Mouse (Mus musculus): ENCODE measurements around the gene Ate1. TPM values are rescaled to one million over a fixed set of nuclear protein-coding genes. Genes with fewer than 3 reads are reported as not detected.
"Not testable (repeated sequence)": the region's sequence is repeated elsewhere in the genome, so short reads cannot be mapped to it uniquely, and the experiment has no call there.

The Ate1 gene
- polyA plus RNA-seq, 1 experiment, result 9.8 TPM

GRCm38 (mm10) chr7:130407622-130408021 is 112.5 kb downstream of the Ate1 start:
- H3K36me3 ChIP-seq (ENCODE audit: control insufficient read depth, insufficient read depth), result no peaks in the 10 kb centered on the region
- H3K4me2 ChIP-seq (ENCODE audit: low read depth), result no peak overlapping the region
- no peak overlapping the region for H3K4me3 ChIP-seq
- no peaks in the 10 kb centered on the region for H3K27me3 ChIP-seq (ENCODE audit: control insufficient read depth, insufficient read depth, insufficient read length)
- H3K79me2 ChIP-seq (ENCODE audit: control insufficient read depth, insufficient read depth), result no peaks in the 10 kb centered on the region
- no peak overlapping the region for H3ac ChIP-seq (ENCODE audit: control insufficient read depth, insufficient read length)
- TF ChIP-seq REST (IDR thresholded peaks at IDR 0.05; ENCODE audit: insufficient read depth, insufficient read length) (no peak), CEBPB (IDR thresholded peaks at IDR 0.05; ENCODE audit: insufficient read depth, poor library complexity, severe bottlenecking) (no peak), USF1 (IDR thresholded peaks at IDR 0.05; ENCODE audit: low read depth) (no peak), MYOD1 (IDR thresholded peaks at IDR 0.05; ENCODE audit: control insufficient read depth in 1 of 3, insufficient read length in 2 of 3, low read depth in 2 of 3) (no peak), E2F4 (IDR thresholded peaks at IDR 0.05; ENCODE audit: insufficient read depth) (no peak), SRF (IDR thresholded peaks at IDR 0.05; ENCODE audit: control insufficient read depth, insufficient read length, low read depth) (no peak), POLR2A (IDR thresholded peaks at IDR 0.05; ENCODE audit: insufficient read length, low read depth) (no peak), POLR2AphosphoS2 (IDR thresholded peaks at IDR 0.05; ENCODE audit: insufficient read length, low read depth) (no peak), TCF12 (IDR thresholded peaks at IDR 0.05; ENCODE audit: insufficient read depth, poor library complexity, severe bottlenecking) (no peak), MAX (IDR thresholded peaks at IDR 0.05; ENCODE audit: low read depth) (no peak), TCF3 (IDR thresholded peaks at IDR 0.05; ENCODE audit: insufficient read length, low read depth) (no peak), MYOG (IDR thresholded peaks at IDR 0.05; ENCODE audit: control insufficient read depth in 1 of 3, insufficient read depth in 1 of 3, insufficient read length in 2 of 3, low read depth in 2 of 3) (no peak)

- H3K79me2 ChIP-seq (ENCODE audit: control insufficient read depth, insufficient read depth), result no peaks in the 10 kb centered on the region
- no peak for TF ChIP-seq MAX (IDR thresholded peaks at IDR 0.05; ENCODE audit: low read depth)
- no peak for TF ChIP-seq REST (IDR thresholded peaks at IDR 0.05; ENCODE audit: insufficient read depth, insufficient read length)
Observed at GRCm38 (mm10) chr7:130403346-130403745, 116.8 kb downstream of the Ate1 start.

GRCm38 (mm10) chr7:130394697-130395096 is 125.5 kb downstream of the Ate1 start:
- Histone ChIP-seq H3ac (ENCODE audit: control insufficient read depth, insufficient read length) (no peak overlapping the region), H3K79me2 (ENCODE audit: control insufficient read depth, insufficient read depth) (no peaks in the 10 kb centered on the region), H3K4me2 (ENCODE audit: low read depth) (no peak overlapping the region), H3K27me3 (ENCODE audit: control insufficient read depth, insufficient read depth, insufficient read length) (no peaks in the 10 kb centered on the region), H3K4me3 (no peak overlapping the region), H3K36me3 (ENCODE audit: control insufficient read depth, insufficient read depth) (no peaks in the 10 kb centered on the region)
- TF ChIP-seq CEBPB (IDR thresholded peaks at IDR 0.05; ENCODE audit: insufficient read depth, poor library complexity, severe bottlenecking) (no peak), TCF12 (IDR thresholded peaks at IDR 0.05; ENCODE audit: insufficient read depth, poor library complexity, severe bottlenecking) (no peak), TCF3 (IDR thresholded peaks at IDR 0.05; ENCODE audit: insufficient read length, low read depth) (no peak), SRF (IDR thresholded peaks at IDR 0.05; ENCODE audit: control insufficient read depth, insufficient read length, low read depth) (no peak), USF1 (IDR thresholded peaks at IDR 0.05; ENCODE audit: low read depth) (no peak), MAX (IDR thresholded peaks at IDR 0.05; ENCODE audit: low read depth) (no peak), E2F4 (IDR thresholded peaks at IDR 0.05; ENCODE audit: insufficient read depth) (no peak), POLR2A (IDR thresholded peaks at IDR 0.05; ENCODE audit: insufficient read length, low read depth) (no peak), REST (IDR thresholded peaks at IDR 0.05; ENCODE audit: insufficient read depth, insufficient read length) (no peak), MYOD1 (IDR thresholded peaks at IDR 0.05; ENCODE audit: control insufficient read depth in 1 of 3, insufficient read length in 2 of 3, low read depth in 2 of 3) (no peak), POLR2AphosphoS2 (IDR thresholded peaks at IDR 0.05; ENCODE audit: insufficient read length, low read depth) (no peak), MYOG (IDR thresholded peaks at IDR 0.05; ENCODE audit: control insufficient read depth in 1 of 3, insufficient read depth in 1 of 3, insufficient read length in 2 of 3, low read depth in 2 of 3) (no peak)

More at GRCm38 (mm10) chr7:130403346-130403745, 116.8 kb downstream of the Ate1 start:
- Histone ChIP-seq H3K36me3 (ENCODE audit: control insufficient read depth, insufficient read depth) (no peaks in the 10 kb centered on the region), H3K4me3 (no peak overlapping the region), H3K4me2 (ENCODE audit: low read depth) (no peak overlapping the region), H3ac (ENCODE audit: control insufficient read depth, insufficient read length) (no peak overlapping the region), H3K27me3 (ENCODE audit: control insufficient read depth, insufficient read depth, insufficient read length) (no peaks in the 10 kb centered on the region)

GRCm38 (mm10) chr7:130390060-130390459 is 130.1 kb downstream of the Ate1 start:
- not testable (repeated sequence) for H3K36me3 ChIP-seq (ENCODE audit: control insufficient read depth, insufficient read depth); H3K4me3 ChIP-seq; H3ac ChIP-seq (ENCODE audit: control insufficient read depth, insufficient read length); H3K79me2 ChIP-seq (ENCODE audit: control insufficient read depth, insufficient read depth); H3K4me2 ChIP-seq (ENCODE audit: low read depth); H3K27me3 ChIP-seq (ENCODE audit: control insufficient read depth, insufficient read depth, insufficient read length)

GRCm38 (mm10) chr7:130386308-130386707 is 133.9 kb downstream of the Ate1 start:
- no peak overlapping the region for H3K4me3 ChIP-seq
- H3ac ChIP-seq (ENCODE audit: control insufficient read depth, insufficient read length), result no peak overlapping the region
- peaks cover 7% of the 10 kb centered on the region for H3K36me3 ChIP-seq (ENCODE audit: control insufficient read depth, insufficient read depth)
- no peak overlapping the region for H3K4me2 ChIP-seq (ENCODE audit: low read depth)
- no peaks in the 10 kb centered on the region for H3K79me2 ChIP-seq (ENCODE audit: control insufficient read depth, insufficient read depth)
- no peaks in the 10 kb centered on the region for H3K27me3 ChIP-seq (ENCODE audit: control insufficient read depth, insufficient read depth, insufficient read length)
- TF ChIP-seq MYOG (IDR thresholded peaks at IDR 0.05; ENCODE audit: control insufficient read depth in 1 of 3, insufficient read depth in 1 of 3, insufficient read length in 2 of 3, low read depth in 2 of 3) (no peak), POLR2A (IDR thresholded peaks at IDR 0.05; ENCODE audit: insufficient read length, low read depth) (no peak), TCF3 (IDR thresholded peaks at IDR 0.05; ENCODE audit: insufficient read length, low read depth) (no peak), MAX (IDR thresholded peaks at IDR 0.05; ENCODE audit: low read depth) (no peak), USF1 (IDR thresholded peaks at IDR 0.05; ENCODE audit: low read depth) (no peak)
